Mouse (Mus musculus): ENCODE results near the gene Srgap2.

Gene Srgap2

GRCm38 (mm10) chr1:131331180-131331579 lies 196.0 kb downstream of the Srgap2 start:
- DNase-seq, result no peak

GRCm38 (mm10) chr1:131329093-131329492 lies 198.1 kb downstream of the Srgap2 start:
- DNase-seq, result peak in 1 of 2 experiments; percentile 46

GRCm38 (mm10) chr1:131327167-131327566 lies 200.0 kb downstream of the Srgap2 start:
- peak; percentile 63 to 69 for DNase-seq

GRCm38 (mm10) chr1:131324816-131325463 lies 202.2 kb downstream of the Srgap2 start:
- DNase-seq, result no peak

- DNase-seq, result no peak
These were observed 207.4 kb downstream of the Srgap2 start for GRCm38 (mm10) chr1:131319598-131320330.

GRCm38 (mm10) chr1:131318397-131318796 lies 208.8 kb downstream of the Srgap2 start:
- no peak for DNase-seq

- DNase-seq, result no peak
These were observed 209.5 kb downstream of the Srgap2 start for GRCm38 (mm10) chr1:131317625-131318024.

GRCm38 (mm10) chr1:131311284-131311683 lies 215.9 kb downstream of the Srgap2 start:
- peak in 1 of 2 experiments; percentile 29 for DNase-seq

GRCm38 (mm10) chr1:131310237-131310818 lies 216.8 kb downstream of the Srgap2 start:
- DNase-seq, result peak; percentile 95 to 96

- DNase-seq, result no peak
These were observed 226.4 kb downstream of the Srgap2 start for GRCm38 (mm10) chr1:131300750-131301149.

GRCm38 (mm10) chr1:131299788-131300187 lies 227.4 kb downstream of the Srgap2 start:
- DNase-seq, result peak; percentile 61

GRCm38 (mm10) chr1:131299240-131299639 lies 227.9 kb downstream of the Srgap2 start:
- peak in 1 of 2 experiments; percentile 33 for DNase-seq

- DNase-seq, result no peak
These were observed 229.0 kb downstream of the Srgap2 start for GRCm38 (mm10) chr1:131298171-131298570.

GRCm38 (mm10) chr1:131296726-131297125 lies 230.4 kb downstream of the Srgap2 start:
- DNase-seq, result peak in 1 of 2 experiments; percentile 45

- DNase-seq, result peak in 1 of 2 experiments; percentile 51
These were observed 232.0 kb downstream of the Srgap2 start for GRCm38 (mm10) chr1:131295200-131295599.

GRCm38 (mm10) chr1:131293922-131294250 lies 233.3 kb downstream of the Srgap2 start:
- peak; percentile 50 to 54 for DNase-seq

- DNase-seq, result peak in 1 of 2 experiments; percentile 56
These were observed 233.8 kb downstream of the Srgap2 start for GRCm38 (mm10) chr1:131293221-131293921.

- peak; percentile 78 to 86 for DNase-seq
These were observed 236.5 kb downstream of the Srgap2 start for GRCm38 (mm10) chr1:131290648-131291047.

- no peak for DNase-seq
These were observed 238.2 kb downstream of the Srgap2 start for GRCm38 (mm10) chr1:131288938-131289337.

- DNase-seq, result no peak
These were observed 239.9 kb downstream of the Srgap2 start for GRCm38 (mm10) chr1:131287267-131287666.

- no peak for DNase-seq
These were observed 240.3 kb downstream of the Srgap2 start for GRCm38 (mm10) chr1:131286803-131287202.

- DNase-seq, result no peak
These were observed 242.5 kb downstream of the Srgap2 start for GRCm38 (mm10) chr1:131284616-131285015.

GRCm38 (mm10) chr1:131284167-131284566 lies 243.0 kb downstream of the Srgap2 start:
- DNase-seq, result no peak

All from cerebellum, postnatal 25 days (tissue).